Mouse (Mus musculus) bone marrow, adult 2 months (tissue): ENCODE measurements around the gene Adam33. TPM values are rescaled to one million over a fixed set of nuclear protein-coding genes. Genes with fewer than 3 reads are reported as not detected.

Source experiments
- H3K27ac ChIP-seq: fragments of 200-500 bp; 2 replicates; pipeline ENCODE4 v1.5.1; 2012; ENCODE audit warnings: low read depth, mild to moderate bottlenecking, control low read depth, inconsistent platforms, low read length; ENCODE audit not compliant: control insufficient read depth, poor library complexity, insufficient read depth
- H3K4me1 ChIP-seq: fragments of 200-500 bp; 2 replicates; pipeline ENCODE4 v1.6.1; 2011; ENCODE audit warnings: low read length; ENCODE audit not compliant: control insufficient read depth, insufficient read depth
- H3K4me3 ChIP-seq: fragments of 200-500 bp; replicated peaks from 2 replicates; pipeline ENCODE3; 2011; ENCODE audit warnings: mild to moderate bottlenecking, low read depth, low read length, control low read depth; ENCODE audit not compliant: control insufficient read depth
- CTCF ChIP-seq: fragments of 200-500 bp; IDR thresholded peaks from 2 replicates; pipeline ENCODE4 v1.5.1; 2011; ENCODE audit warnings: low read length, control low read depth; ENCODE audit not compliant: control insufficient read depth, insufficient read depth
- POLR2A ChIP-seq: fragments of 200-500 bp; IDR thresholded peaks from 2 replicates; pipeline ENCODE4 v1.6.1; 2011; ENCODE audit warnings: low read depth, mild to moderate bottlenecking, control low read depth, low read length, borderline replicate concordance; ENCODE audit not compliant: control insufficient read depth
- WGBS: fragments of 180-500 bp; shearing (Covaris S2); methylation state at CpG from one replicate; pipeline ENCODE4 v1.1.7; 2018; 5-methylcytosine and 5-hydroxymethylcytosine counted together
- polyA plus RNA-seq: library from polyadenylated mRNA; stranded (reverse); fragments of >200 nt; gene quantifications from 2 replicates; pipeline ENCODE4 v1.2.4, GENCODE M21; 2011; ENCODE audit warnings: low replicate concordance; ENCODE audit not compliant: missing spikeins, insufficient read depth, insufficient read length

Gene Adam33
- polyA plus RNA-seq, 1 experiment, result 47.9 TPM

GRCm38 (mm10) chr2:131030561-131030960 lies 33.1 kb downstream of the Adam33 start:
- Histone ChIP-seq H3K4me1 (no peaks in the 10 kb centered on the region), H3K4me3 (no peak overlapping the region), H3K27ac (no peak overlapping the region)
- WGBS, result 85% methylated on average over 2 of the region's 2 CpGs
- TF ChIP-seq POLR2A (no peak), CTCF (no peak)

- Histone ChIP-seq H3K4me1 (no peaks in the 10 kb centered on the region), H3K4me3 (no peak overlapping the region), H3K27ac (no peak overlapping the region)
- TF ChIP-seq POLR2A, result no peak
- TF ChIP-seq CTCF, result no peak
- WGBS, result 54% methylated on average over 9 of the region's 9 CpGs
Observed at GRCm38 (mm10) chr2:131029065-131029935, 34.3 kb downstream of the Adam33 start.

DNA sequence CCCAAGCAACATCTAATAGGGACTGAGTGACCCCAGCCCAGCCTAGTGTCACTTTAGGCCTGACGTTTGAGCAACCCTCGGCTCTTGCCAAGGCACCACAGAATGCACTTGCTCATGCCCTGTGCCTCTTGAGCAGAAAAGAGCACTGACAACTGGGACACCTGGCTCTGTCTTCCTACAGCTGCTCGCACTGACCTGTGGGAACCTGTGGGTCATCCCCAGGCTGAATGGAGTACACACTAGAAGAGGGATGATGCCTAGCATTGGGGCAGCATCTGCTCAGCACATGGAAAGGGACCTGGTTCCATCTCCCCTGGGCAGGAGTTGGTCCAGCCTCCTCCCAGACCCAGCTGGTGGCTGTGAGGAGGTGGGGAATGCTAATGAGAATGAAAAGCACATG lies 36.7 kb downstream of the Adam33 start:
- TF ChIP-seq POLR2A (no peak), CTCF (no peak)
- H3K27ac ChIP-seq, result no peak overlapping the region
- H3K4me3 ChIP-seq, result no peak overlapping the region
- no peaks in the 10 kb centered on the region for H3K4me1 ChIP-seq
- 90% methylated on average over 3 of the region's 3 CpGs for WGBS

GRCm38 (mm10) chr2:131025230-131025629 lies 38.4 kb downstream of the Adam33 start:
- 82% methylated on average over 2 of the region's 2 CpGs for WGBS
- Histone ChIP-seq H3K4me1 (no peaks in the 10 kb centered on the region), H3K4me3 (no peak overlapping the region), H3K27ac (no peak overlapping the region)
- TF ChIP-seq POLR2A (no peak), CTCF (no peak)

DNA sequence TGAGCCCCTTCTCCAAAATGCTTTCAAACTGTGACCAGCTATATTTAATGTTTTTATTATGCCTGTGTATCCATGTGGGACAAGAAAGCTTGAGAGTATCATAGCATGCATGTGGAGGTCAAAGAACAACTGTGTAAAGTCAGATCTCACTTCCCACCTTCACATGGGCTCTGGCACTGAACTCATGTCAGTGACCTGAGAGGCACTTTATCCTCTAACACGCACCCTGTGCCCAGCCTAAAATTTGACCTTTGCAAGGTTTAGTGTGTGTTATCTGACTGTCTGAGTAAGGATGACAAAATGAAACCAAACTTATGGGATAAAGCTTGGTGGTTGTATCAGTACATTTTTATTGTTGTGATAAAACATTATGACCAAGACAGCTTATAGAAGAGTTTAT lies 53.0 kb downstream of the Adam33 start:
- Histone ChIP-seq H3K4me1 (no peaks in the 10 kb centered on the region), H3K27ac (no peak overlapping the region), H3K4me3 (no peak overlapping the region)
- TF ChIP-seq POLR2A (no peak), CTCF (no peak)
- whole genome bisulfite sequencing, result 79% methylated on average over 1 of the region's 1 CpGs

GRCm38 (mm10) chr2:131009123-131009522 lies 54.5 kb downstream of the Adam33 start:
- H3K4me1 ChIP-seq, result no peaks in the 10 kb centered on the region
- 70% methylated on average over 2 of the region's 2 CpGs for WGBS
- no peak overlapping the region for H3K4me3 ChIP-seq
- TF ChIP-seq POLR2A (no peak), CTCF (no peak)
- H3K27ac ChIP-seq, result no peak overlapping the region

Other genes with a start within 250 kb of the Adam33 start
- 12.9 and 26.6 TPM in 2 replicates for gene 4930402H24Rik, start 157.4 kb downstream of the Adam33 start, polyA plus RNA-seq
- gene Atrn, start 157.3 kb downstream of the Adam33 start, polyA plus RNA-seq, result 4.4 and 6.2 TPM in 2 replicates
- 2.7 and 5.5 TPM in 2 replicates for gene Gfra4, start 20.7 kb downstream of the Adam33 start, polyA plus RNA-seq
- gene Siglec1, start 23.0 kb upstream of the Adam33 start, polyA plus RNA-seq, result 3.3 and 6.2 TPM in 2 replicates
- gene Hspa12b, start 63.5 kb upstream of the Adam33 start, polyA plus RNA-seq, result 2.6 and 4.4 TPM in 2 replicates
- gene Gm11037, start 69.7 kb upstream of the Adam33 start, polyA plus RNA-seq, result not detected in 2 replicates
- gene 1700037H04Rik, start 96.3 kb upstream of the Adam33 start, polyA plus RNA-seq, result 46.9 and 57.6 TPM in 2 replicates
- gene Cenpb, start 116.3 kb upstream of the Adam33 start, polyA plus RNA-seq, result 22.6 and 28.5 TPM in 2 replicates
- 179 and 183 TPM in 2 replicates for gene Cdc25b, start 123.1 kb upstream of the Adam33 start, polyA plus RNA-seq
- 9.8 and 12.5 TPM in 2 replicates for gene Spef1, start 123.5 kb upstream of the Adam33 start, polyA plus RNA-seq
- gene Ap5s1, start 143.3 kb upstream of the Adam33 start, polyA plus RNA-seq, result 12.1 and 14.5 TPM in 2 replicates
- 8.4 and 13.7 TPM in 2 replicates for gene Mavs, start 170.2 kb upstream of the Adam33 start, polyA plus RNA-seq
- gene Pank2, start 198.7 kb upstream of the Adam33 start, polyA plus RNA-seq, result 31.4 and 44.4 TPM in 2 replicates